Mouse (Mus musculus) spleen, adult 2 months (tissue): ENCODE results near the gene Oit1.

Experiments
- CTCF ChIP-seq: fragments of 200-500 bp; IDR thresholded peaks from 2 replicates; pipeline ENCODE4 v1.5.1; 2011; ENCODE audit warnings: mild to moderate bottlenecking, inconsistent platforms; ENCODE audit not compliant: insufficient read depth, insufficient read length, insufficient replicate concordance; ENCODE audit errors: extremely low read depth
- POLR2A ChIP-seq: fragments of 200-500 bp; IDR thresholded peaks from 2 replicates; pipeline ENCODE4 v1.6.1; 2011; ENCODE audit warnings: low read depth, low read length, inconsistent platforms

- TF ChIP-seq CTCF (no peak), POLR2A (no peak)
Observed at GRCm38 (mm10) chr14:8422833-8423232, 44.3 kb upstream of the Oit1 start.
